Mouse (Mus musculus): Measurements from ENCODE around the gene Klf11. TPM values are rescaled to one million over a fixed set of nuclear protein-coding genes. Genes with fewer than 3 reads are reported as not detected.

Klf11 gene
- polyA plus RNA-seq, 1 experiment from 2014 or later: 17.0 TPM

- no peak overlapping the region for H3K4me3 ChIP-seq (ENCODE audit: low read depth, low read length)
- DNase-seq (ENCODE audit: low spot score, missing footprints) (no peak), ATAC-seq (ENCODE audit: low FRiP score) (no peak)
- no peaks in the 10 kb centered on the region for H3K27me3 ChIP-seq (ENCODE audit: control insufficient read depth, insufficient read depth, low read length)
- WGBS: 93% methylated on average over 5 of the region's 5 CpGs
- H3K27ac ChIP-seq (ENCODE audit: low read depth, low read length): no peak overlapping the region
- peaks cover 4% of the 10 kb centered on the region for H3K4me1 ChIP-seq (ENCODE audit: control insufficient read depth, insufficient read depth, low read length)
- no peaks in the 10 kb centered on the region for H3K9me3 ChIP-seq (ENCODE audit: control insufficient read depth, low read length)
- no peak overlapping the region for H3K9ac ChIP-seq (ENCODE audit: low read length)
- peaks cover 3% of the 10 kb centered on the region for H3K36me3 ChIP-seq (ENCODE audit: control insufficient read depth, insufficient read depth, low read length)
- H3K4me2 ChIP-seq: no peak overlapping the region
These were observed 11.1 kb downstream of the Klf11 start for GRCm38 (mm10) chr12:24662131-24662530.

DNA sequence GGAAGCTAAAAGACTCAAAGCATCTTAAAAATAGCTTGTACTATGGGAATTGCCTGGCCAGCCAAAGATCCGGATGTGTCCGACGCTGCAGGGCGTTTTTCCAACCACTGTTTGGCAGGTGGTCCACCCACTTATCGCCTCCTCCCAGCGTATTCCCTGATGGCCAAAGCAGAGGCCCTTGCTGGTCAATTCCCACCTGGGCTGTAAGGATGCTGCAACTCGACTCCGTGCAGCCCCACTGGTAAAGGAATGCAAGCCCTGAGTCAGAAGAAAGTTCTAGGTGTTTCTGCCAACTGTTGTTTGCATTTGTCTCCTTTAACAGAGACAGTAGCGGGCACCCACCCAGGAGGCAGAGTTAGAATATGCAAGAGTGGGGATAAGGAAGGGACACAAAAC is 29.0 kb downstream of the Klf11 start:
- Histone ChIP-seq H3K4me1 (ENCODE audit: control insufficient read depth, insufficient read depth, low read length) (peaks cover 5% of the 10 kb centered on the region), H3K27me3 (ENCODE audit: control insufficient read depth, insufficient read depth, low read length) (peaks cover 19% of the 10 kb centered on the region), H3K9me3 (ENCODE audit: control insufficient read depth, low read length) (no peaks in the 10 kb centered on the region), H3K4me3 (ENCODE audit: low read depth, low read length) (peak overlapping the region; percentile 53), H3K9ac (ENCODE audit: low read length) (peak overlapping the region; percentile 77), H3K36me3 (ENCODE audit: control insufficient read depth, insufficient read depth, low read length) (no peaks in the 10 kb centered on the region), H3K4me2 (peak overlapping the region; percentile 91), H3K27ac (ENCODE audit: low read depth, low read length) (no peak overlapping the region)
- DNase-seq (ENCODE audit: low spot score, missing footprints) (no peak), ATAC-seq (ENCODE audit: low FRiP score) (no peak)
- WGBS: 21% methylated on average over 9 of the region's 9 CpGs

GRCm38 (mm10) chr12:24680492-24681285 is 29.6 kb downstream of the Klf11 start:
- ATAC-seq (ENCODE audit: low FRiP score) (peak; percentile 81), DNase-seq (ENCODE audit: low spot score, missing footprints) (peak; percentile 94)
- Histone ChIP-seq H3K27ac (ENCODE audit: low read depth, low read length) (no peak overlapping the region), H3K9me3 (ENCODE audit: control insufficient read depth, low read length) (no peaks in the 10 kb centered on the region), H3K9ac (ENCODE audit: low read length) (peak overlapping the region; percentile 77), H3K4me3 (ENCODE audit: low read depth, low read length) (peak overlapping the region; percentile 53), H3K36me3 (ENCODE audit: control insufficient read depth, insufficient read depth, low read length) (no peaks in the 10 kb centered on the region), H3K4me2 (peak overlapping the region; percentile 91), H3K27me3 (ENCODE audit: control insufficient read depth, insufficient read depth, low read length) (peaks cover 19% of the 10 kb centered on the region), H3K4me1 (ENCODE audit: control insufficient read depth, insufficient read depth, low read length) (peaks cover 5% of the 10 kb centered on the region)
- WGBS: 1% methylated on average over 50 of the region's 61 CpGs

DNA sequence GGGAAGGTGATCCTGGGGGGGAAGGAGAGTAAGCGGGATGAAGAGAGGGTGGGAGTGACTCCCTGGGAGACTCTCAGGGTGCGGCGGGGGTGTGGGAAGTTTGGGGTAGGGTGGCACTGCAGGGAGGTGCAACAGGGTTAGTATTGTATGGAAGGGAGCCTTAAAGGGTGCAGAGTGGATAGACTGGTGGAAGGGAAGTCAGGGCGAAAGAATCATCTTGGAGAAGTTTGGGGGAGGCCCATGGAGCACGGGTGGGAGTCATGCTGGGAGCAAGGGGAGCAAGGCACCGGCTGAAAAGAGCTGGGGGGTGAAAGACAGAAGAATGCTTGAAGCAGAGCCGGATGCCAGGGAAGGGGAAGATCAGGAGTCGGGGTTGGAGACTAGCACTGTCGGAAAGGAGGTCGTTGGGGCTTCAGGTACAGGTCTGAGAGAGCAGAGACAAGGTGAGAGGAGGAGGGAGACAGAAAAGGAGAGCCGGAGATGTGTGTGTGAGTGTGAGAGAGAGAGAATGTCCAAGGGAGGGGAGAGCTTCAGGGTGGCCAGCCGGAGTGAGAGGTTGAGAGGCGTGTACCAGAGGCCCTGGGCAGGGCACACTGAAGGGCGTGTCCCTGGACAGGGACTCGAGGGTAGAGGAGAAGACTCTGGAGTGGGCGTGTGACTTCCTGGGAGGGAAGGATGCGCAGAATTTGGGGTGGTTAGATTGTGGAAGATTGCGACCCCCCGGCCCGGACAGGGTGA is 30.4 kb downstream of the Klf11 start, which contains the start of gene Cys1:
Cys1 (minus strand) TSS at position 528 of the 738 bp plus-strand sequence.
- H3K4me3 ChIP-seq (ENCODE audit: low read depth, low read length): peak within 1 kb of the TSS; percentile 53
- H3K27me3 ChIP-seq (ENCODE audit: control insufficient read depth, insufficient read depth, low read length): peaks cover 19% of the 10 kb centered on the region
- peaks cover 5% of the 10 kb centered on the region for H3K4me1 ChIP-seq (ENCODE audit: control insufficient read depth, insufficient read depth, low read length)
- peak; percentile 40; the same call in 1 of the 2 replicates for ATAC-seq (ENCODE audit: low FRiP score)
- no peak for DNase-seq (ENCODE audit: low spot score, missing footprints)
- no peak within 1 kb of the TSS for H3K27ac ChIP-seq (ENCODE audit: low read depth, low read length)
- H3K9ac ChIP-seq (ENCODE audit: low read length): peak within 1 kb of the TSS; percentile 77
- H3K9me3 ChIP-seq (ENCODE audit: control insufficient read depth, low read length): no peaks in the 10 kb centered on the region
- no peaks in the 10 kb centered on the region for H3K36me3 ChIP-seq (ENCODE audit: control insufficient read depth, insufficient read depth, low read length)
- peak within 1 kb of the TSS; percentile 91 for H3K4me2 ChIP-seq
- WGBS: 2% methylated on average over 20 of the region's 20 CpGs

DNA sequence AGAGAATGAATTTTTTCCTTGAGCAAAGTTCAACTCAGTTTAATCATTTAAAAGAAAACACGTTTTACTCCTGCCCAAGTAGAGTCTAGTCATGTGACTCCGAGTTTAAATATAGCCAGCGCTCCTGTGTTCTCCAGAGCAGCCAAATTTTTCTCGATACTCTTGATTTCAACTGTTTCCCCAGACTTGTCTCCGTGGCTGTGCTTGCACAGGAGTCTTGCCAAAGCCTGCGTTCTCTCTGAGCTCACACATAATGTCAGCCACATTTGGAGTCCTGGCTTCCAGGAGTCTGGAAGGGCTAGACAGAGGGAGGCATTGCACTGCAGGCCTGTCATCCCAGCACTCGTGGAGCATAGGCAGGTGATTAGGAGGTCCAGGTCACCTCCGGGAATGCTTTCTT is 31.5 kb downstream of the Klf11 start:
- no peak for ATAC-seq (ENCODE audit: low FRiP score)
- Histone ChIP-seq H3K4me2 (no peak overlapping the region), H3K4me3 (ENCODE audit: low read depth, low read length) (no peak overlapping the region), H3K36me3 (ENCODE audit: control insufficient read depth, insufficient read depth, low read length) (no peaks in the 10 kb centered on the region), H3K4me1 (ENCODE audit: control insufficient read depth, insufficient read depth, low read length) (peaks cover 5% of the 10 kb centered on the region), H3K27me3 (ENCODE audit: control insufficient read depth, insufficient read depth, low read length) (peaks cover 19% of the 10 kb centered on the region), H3K9me3 (ENCODE audit: control insufficient read depth, low read length) (no peaks in the 10 kb centered on the region), H3K9ac (ENCODE audit: low read length) (no peak overlapping the region), H3K27ac (ENCODE audit: low read depth, low read length) (no peak overlapping the region)
- no peak for DNase-seq (ENCODE audit: low spot score, missing footprints)
- 58% methylated on average over 8 of the region's 8 CpGs for WGBS

DNA sequence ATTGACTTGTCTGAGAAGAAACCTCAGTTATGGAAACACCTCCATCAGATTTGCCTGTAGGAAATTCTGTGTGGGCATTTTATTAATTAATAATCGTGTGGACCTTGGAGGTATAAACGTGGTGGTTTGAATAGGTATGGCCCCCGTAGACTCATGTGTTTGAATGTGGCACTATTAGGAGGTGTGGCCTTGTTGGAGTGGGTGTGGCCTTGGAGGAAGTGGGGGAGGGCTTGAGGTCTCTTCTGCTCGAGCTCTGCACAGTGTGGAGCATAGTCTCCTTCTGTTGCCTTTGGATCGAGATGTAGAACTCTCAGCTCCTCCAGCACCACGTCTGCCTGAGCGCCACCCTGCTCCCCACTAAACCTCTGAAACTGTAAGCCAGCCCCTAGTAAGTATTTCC is 32.4 kb downstream of the Klf11 start:
- peaks cover 5% of the 10 kb centered on the region for H3K4me1 ChIP-seq (ENCODE audit: control insufficient read depth, insufficient read depth, low read length)
- no peak overlapping the region for H3K4me3 ChIP-seq (ENCODE audit: low read depth, low read length)
- no peaks in the 10 kb centered on the region for H3K36me3 ChIP-seq (ENCODE audit: control insufficient read depth, insufficient read depth, low read length)
- no peak for ATAC-seq (ENCODE audit: low FRiP score)
- H3K27me3 ChIP-seq (ENCODE audit: control insufficient read depth, insufficient read depth, low read length): peaks cover 19% of the 10 kb centered on the region
- H3K4me2 ChIP-seq: no peak overlapping the region
- DNase-seq (ENCODE audit: low spot score, missing footprints): no peak
- 72% methylated on average over 7 of the region's 7 CpGs for WGBS
- H3K27ac ChIP-seq (ENCODE audit: low read depth, low read length): no peak overlapping the region
- no peak overlapping the region for H3K9ac ChIP-seq (ENCODE audit: low read length)
- H3K9me3 ChIP-seq (ENCODE audit: control insufficient read depth, low read length): no peaks in the 10 kb centered on the region

DNA sequence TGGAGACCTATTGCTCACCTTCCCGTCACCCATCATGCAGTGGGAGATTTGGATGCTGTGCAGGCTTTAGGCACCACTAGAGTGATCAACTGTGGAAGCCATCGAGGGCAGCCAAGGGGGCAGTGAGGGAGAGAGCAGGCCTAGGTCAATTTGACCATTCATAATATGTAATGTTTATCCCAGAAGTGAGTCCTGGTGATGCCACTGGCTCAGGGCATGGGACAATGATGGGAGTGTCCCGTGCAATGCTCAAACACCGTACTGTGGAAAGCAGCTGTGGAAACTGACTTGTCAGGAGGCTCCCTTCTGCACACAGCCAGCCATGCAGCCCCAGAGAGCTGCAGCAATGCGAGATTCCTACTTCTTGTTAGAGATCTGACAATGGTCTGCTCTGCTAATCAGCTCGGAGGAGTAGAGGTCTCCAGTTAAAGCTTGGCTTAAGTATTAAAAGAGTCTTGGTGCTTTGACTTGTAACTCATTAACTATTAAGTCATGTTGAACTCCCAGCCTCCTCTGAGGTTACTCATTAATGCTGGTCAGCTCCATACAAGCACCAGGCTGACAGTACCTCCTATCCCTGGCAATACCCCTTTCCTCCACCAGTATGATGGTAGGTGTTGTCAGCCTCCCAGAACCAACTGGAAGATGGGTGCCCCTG is 35.1 kb downstream of the Klf11 start:
- Histone ChIP-seq H3K4me3 (ENCODE audit: low read depth, low read length) (no peak overlapping the region), H3K9me3 (ENCODE audit: control insufficient read depth, low read length) (no peaks in the 10 kb centered on the region), H3K36me3 (ENCODE audit: control insufficient read depth, insufficient read depth, low read length) (no peaks in the 10 kb centered on the region), H3K4me1 (ENCODE audit: control insufficient read depth, insufficient read depth, low read length) (peaks cover 5% of the 10 kb centered on the region), H3K9ac (ENCODE audit: low read length) (no peak overlapping the region), H3K27ac (ENCODE audit: low read depth, low read length) (no peak overlapping the region), H3K27me3 (ENCODE audit: control insufficient read depth, insufficient read depth, low read length) (peaks cover 17% of the 10 kb centered on the region), H3K4me2 (no peak overlapping the region)
- WGBS: 86% methylated on average over 6 of the region's 6 CpGs
- ATAC-seq (ENCODE audit: low FRiP score) (no peak), DNase-seq (ENCODE audit: low spot score, missing footprints) (no peak)

GRCm38 (mm10) chr12:24686696-24687346 is 35.7 kb downstream of the Klf11 start:
- WGBS: 69% methylated on average over 11 of the region's 11 CpGs
- H3K4me1 ChIP-seq (ENCODE audit: control insufficient read depth, insufficient read depth, low read length): no peaks in the 10 kb centered on the region
- no peaks in the 10 kb centered on the region for H3K36me3 ChIP-seq (ENCODE audit: control insufficient read depth, insufficient read depth, low read length)
- H3K4me3 ChIP-seq (ENCODE audit: low read depth, low read length): no peak overlapping the region
- no peak overlapping the region for H3K27ac ChIP-seq (ENCODE audit: low read depth, low read length)
- no peak overlapping the region for H3K9ac ChIP-seq (ENCODE audit: low read length)
- DNase-seq (ENCODE audit: low spot score, missing footprints) (no peak), ATAC-seq (ENCODE audit: low FRiP score) (no peak)
- H3K27me3 ChIP-seq (ENCODE audit: control insufficient read depth, insufficient read depth, low read length): peaks cover 11% of the 10 kb centered on the region
- no peaks in the 10 kb centered on the region for H3K9me3 ChIP-seq (ENCODE audit: control insufficient read depth, low read length)
- H3K4me2 ChIP-seq: no peak overlapping the region
